Mouse (Mus musculus) stomach, embryonic 14.5 days (tissue): ENCODE measurements around the gene Dus3l. TPM values are rescaled to one million over a fixed set of nuclear protein-coding genes. Genes with fewer than 3 reads are reported as not detected.

ENCODE experiments used
- ATAC-seq: fragments of 200-750 bp; cut with Nextera tagmentation; 2 replicates; pipeline ENCODE4 v1.8.0; 2017; ENCODE audit warnings: low read depth, moderate TSS enrichment; ENCODE audit not compliant: insufficient number of reproducible peaks, insufficient read depth, low FRiP score
- H3K27ac ChIP-seq: fragments of 300-500 bp; sonication (generic); 2 replicates; pipeline ENCODE4 v1.5.1; 2014; ENCODE audit warnings: mild to moderate bottlenecking, low read length, moderate library complexity, mixed read lengths
- H3K27me3 ChIP-seq: fragments of 300-500 bp; sonication (generic); 2 replicates; pipeline ENCODE4 v1.6.1; 2014; ENCODE audit warnings: low read length, control low read depth, mixed read lengths; ENCODE audit not compliant: control insufficient read depth, insufficient read depth
- H3K36me3 ChIP-seq: fragments of 300-500 bp; sonication (generic); 2 replicates; pipeline ENCODE4 v1.6.1; 2014; ENCODE audit warnings: mild to moderate bottlenecking, control low read depth, low read length, moderate library complexity, mixed read lengths; ENCODE audit not compliant: control insufficient read depth, insufficient read depth
- H3K4me1 ChIP-seq: fragments of 300-500 bp; sonication (generic); 2 replicates; pipeline ENCODE4 v1.6.1; 2014; ENCODE audit warnings: low read length, control low read depth, mixed read lengths; ENCODE audit not compliant: control insufficient read depth, insufficient read depth
- H3K4me2 ChIP-seq: fragments of 300-500 bp; sonication (generic); replicated peaks from 2 replicates; pipeline ENCODE4 v1.6.1; 2014; ENCODE audit warnings: low read depth, low read length, control low read depth
- H3K4me3 ChIP-seq: fragments of 300-500 bp; sonication (generic); 2 replicates; pipeline ENCODE4 v1.5.1; 2014; ENCODE audit warnings: low read depth, low read length, control low read depth
- H3K9ac ChIP-seq: fragments of 300-500 bp; sonication (generic); replicated peaks from 2 replicates; pipeline ENCODE4 v1.6.1; 2014; ENCODE audit warnings: low read depth, mild to moderate bottlenecking, control low read depth, low read length, moderate library complexity, mixed read lengths
- H3K9me3 ChIP-seq: fragments of 300-500 bp; sonication (generic); 2 replicates; pipeline ENCODE4 v1.6.1; 2016; ENCODE audit warnings: low read depth, low read length, control low read depth; ENCODE audit not compliant: control insufficient read depth
- WGBS: fragments of 180-500 bp; shearing (Covaris S2); extraction: QIAGEN DNeasy Blood & Tissue Kit; methylation state at CpG from one replicate; pipeline ENCODE4 v1.1.7; 2014; 5-methylcytosine and 5-hydroxymethylcytosine counted together
- polyA plus RNA-seq: library from polyadenylated mRNA; unstranded; fragments of >200 nt; fragmentation: Nextera tagmentation; extraction: Ambion mirVana; gene quantifications from 2 replicates; pipeline ENCODE4 v1.2.1, GENCODE M21; 2014

Dus3l gene
- polyA plus RNA-seq, 1 experiment from 2014 or later, result 46.3 TPM

DNA sequence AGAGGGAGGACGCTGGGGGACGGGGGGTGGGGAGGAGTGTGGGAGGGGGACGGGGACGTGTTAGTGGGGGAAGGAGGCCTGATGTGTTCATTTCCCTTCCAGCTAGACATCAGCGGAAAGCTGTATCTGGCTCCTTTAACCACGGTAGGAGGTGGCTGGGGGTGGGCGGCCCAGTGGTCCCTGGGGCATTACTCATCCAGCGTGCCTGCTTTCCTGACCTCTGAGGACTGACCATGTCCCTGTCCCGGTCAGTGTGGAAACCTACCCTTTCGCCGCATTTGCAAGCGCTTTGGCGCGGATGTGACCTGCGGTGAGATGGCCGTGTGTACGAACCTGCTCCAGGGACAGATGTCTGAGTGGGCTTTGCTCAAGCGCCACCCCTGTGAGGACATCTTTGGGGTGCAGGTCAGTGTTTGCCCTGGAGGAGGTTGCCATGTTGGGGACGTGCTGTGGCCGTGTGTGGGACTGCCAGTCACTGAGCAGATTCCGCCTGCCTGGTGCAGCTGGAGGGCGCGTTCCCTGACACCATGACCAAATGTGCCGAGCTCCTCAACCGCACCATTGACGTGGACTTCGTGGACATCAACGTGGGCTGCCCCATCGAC is 3.1 kb downstream of the Dus3l start:
- ATAC-seq, result no peak
- no peaks in the 10 kb centered on the region for H3K9me3 ChIP-seq

DNA sequence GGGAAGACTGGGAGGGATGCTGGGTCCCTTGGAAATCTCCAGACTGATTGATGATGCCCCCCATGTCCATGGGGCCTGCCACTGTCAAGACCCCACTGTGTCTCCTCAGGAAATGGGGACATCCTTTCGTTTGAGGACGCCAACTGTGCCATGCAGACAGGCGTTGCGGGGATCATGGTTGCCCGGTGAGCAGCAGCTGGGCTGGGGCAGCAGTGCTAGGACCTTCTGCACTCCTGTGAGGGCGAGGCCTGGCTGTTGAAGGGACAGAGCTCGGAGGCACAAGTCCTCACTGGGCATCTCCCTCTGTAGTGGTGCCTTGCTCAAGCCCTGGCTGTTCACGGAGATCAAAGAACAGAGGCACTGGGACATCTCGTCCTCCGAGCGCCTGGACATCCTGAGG is 4.4 kb downstream of the Dus3l start:
- Histone ChIP-seq H3K4me1 (0 out of 2 replicates have a peak, but pooled peaks cover 6% of the 10 kb centered on the region), H3K9ac (no peak overlapping the region), H3K27me3 (no peaks in the 10 kb centered on the region), H3K27ac (no peak overlapping the region), H3K4me2 (no peak overlapping the region), H3K9me3 (no peaks in the 10 kb centered on the region), H3K36me3 (peaks cover 33% of the 10 kb centered on the region), H3K4me3 (no peak overlapping the region)
- WGBS, result 94% methylated on average over 11 of the region's 11 CpGs
- no peak for ATAC-seq

More for the DNA sequence above, 3.1 kb downstream of the Dus3l start:
- Histone ChIP-seq H3K27me3 (no peaks in the 10 kb centered on the region), H3K4me2 (no peak overlapping the region), H3K4me1 (peaks cover 8% of the 10 kb centered on the region; the same call in 1 of the 2 replicates), H3K4me3 (no peak overlapping the region), H3K36me3 (peaks cover 33% of the 10 kb centered on the region), H3K27ac (no peak overlapping the region), H3K9ac (no peak overlapping the region)
- 93% methylated on average over 29 of the region's 29 CpGs for WGBS

DNA sequence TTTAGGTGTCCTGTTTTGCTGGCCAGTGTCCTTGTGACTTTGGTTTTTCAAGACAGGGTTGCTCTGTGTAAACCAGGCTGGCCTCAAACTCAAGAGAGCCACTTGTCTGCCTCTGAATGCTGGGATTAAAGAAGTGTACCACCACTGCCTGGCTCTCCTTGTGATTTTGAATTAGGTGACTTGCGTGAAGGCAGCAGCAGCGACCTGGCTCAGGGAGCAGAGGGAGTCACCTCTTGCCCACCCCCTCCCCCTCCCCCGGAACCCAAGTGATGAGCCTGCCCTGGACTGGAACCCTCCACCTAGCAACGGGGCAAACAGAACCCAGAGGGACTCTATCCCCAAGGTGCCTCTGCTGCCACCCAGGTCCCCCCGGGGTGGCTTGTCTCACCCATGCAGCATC is 5.4 kb downstream of the Dus3l start, which contains the start of gene Prr22:
Gene Prr22, plus strand, starts transcription at position 301 of the 400 bp plus-strand sequence.
- Histone ChIP-seq H3K4me2 (no peak within 1 kb of the TSS), H3K9ac (no peak within 1 kb of the TSS), H3K9me3 (no peaks in the 10 kb centered on the region), H3K27me3 (no peaks in the 10 kb centered on the region), H3K27ac (no peak within 1 kb of the TSS), H3K4me1 (0 out of 2 replicates have a peak, but pooled peaks cover 6% of the 10 kb centered on the region), H3K36me3 (peaks cover 33% of the 10 kb centered on the region), H3K4me3 (no peak within 1 kb of the TSS)
- no peak for ATAC-seq
- WGBS, result 84% methylated on average over 5 of the region's 5 CpGs

DNA sequence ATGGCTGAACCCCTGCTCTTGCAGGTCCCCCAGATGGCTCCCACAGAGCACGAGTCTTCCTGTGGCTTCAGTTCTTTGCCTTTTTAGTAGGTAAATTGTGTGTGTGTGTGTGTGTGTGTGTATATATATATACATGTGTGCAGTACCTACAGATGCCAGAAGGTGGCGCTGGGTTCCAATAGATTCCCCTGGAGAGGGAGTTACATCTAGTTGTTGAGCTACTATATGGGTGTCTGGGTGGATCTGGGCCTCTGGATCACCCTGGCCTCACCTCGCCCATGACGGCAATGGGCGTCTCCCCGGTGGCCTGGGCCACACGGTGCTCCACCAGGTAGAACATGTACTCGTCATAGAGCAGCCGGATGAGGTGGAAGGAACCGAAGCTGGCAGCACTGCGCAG is 13.0 kb downstream of the Dus3l start:
- H3K36me3 ChIP-seq, result no peaks in the 10 kb centered on the region; the same call in 1 of the 2 replicates
- no peak overlapping the region for H3K4me3 ChIP-seq
- 90% methylated on average over 11 of the region's 11 CpGs for WGBS
- no peaks in the 10 kb centered on the region for H3K27me3 ChIP-seq
- no peak overlapping the region for H3K27ac ChIP-seq
- H3K9ac ChIP-seq, result no peak overlapping the region
- no peak overlapping the region for H3K4me2 ChIP-seq
- H3K9me3 ChIP-seq, result peaks cover 4% of the 10 kb centered on the region; the same call in 1 of the 2 replicates
- no peak for ATAC-seq
- H3K4me1 ChIP-seq, result no peaks in the 10 kb centered on the region; the same call in 1 of the 2 replicates

DNA sequence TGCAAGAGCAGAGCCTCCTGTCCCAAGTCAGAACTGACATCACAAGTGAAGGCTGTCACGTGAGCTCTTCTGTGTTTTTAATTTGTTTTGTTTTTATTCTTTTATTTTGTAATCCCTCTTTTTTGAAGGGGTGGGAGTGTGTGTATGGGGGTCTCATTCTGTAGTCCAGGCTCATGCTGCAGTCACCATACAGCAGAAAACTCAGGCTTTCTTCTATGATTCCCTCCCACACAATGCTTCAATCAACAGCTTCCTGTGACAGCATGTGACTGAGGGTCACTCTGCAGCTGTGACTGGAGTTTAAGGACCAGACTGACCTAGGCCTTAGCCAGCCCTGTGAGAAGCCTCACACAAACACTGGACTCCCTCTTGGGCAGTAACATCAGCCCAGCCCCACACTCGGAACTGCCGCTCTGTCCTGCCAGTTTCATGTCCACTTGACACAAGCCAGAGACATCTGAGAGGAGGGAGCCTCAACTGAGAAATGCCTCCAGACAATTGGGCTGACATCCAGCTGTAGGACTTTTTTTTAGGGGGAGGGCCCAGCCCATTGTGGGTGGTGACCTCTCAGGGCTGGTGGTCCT is 14.3 kb downstream of the Dus3l start:
- peak; percentile 62; the same call in 1 of the 2 replicates for ATAC-seq
- Histone ChIP-seq H3K9me3 (peaks cover 4% of the 10 kb centered on the region; the same call in 1 of the 2 replicates), H3K27ac (peak overlapping the region; percentile 23; the same call in 1 of the 2 replicates), H3K36me3 (no peaks in the 10 kb centered on the region; the same call in 1 of the 2 replicates), H3K9ac (no peak overlapping the region), H3K4me3 (no peak overlapping the region), H3K27me3 (no peaks in the 10 kb centered on the region), H3K4me1 (no peaks in the 10 kb centered on the region; the same call in 1 of the 2 replicates), H3K4me2 (no peak overlapping the region)
- WGBS, result 43% methylated on average over 3 of the region's 3 CpGs

DNA sequence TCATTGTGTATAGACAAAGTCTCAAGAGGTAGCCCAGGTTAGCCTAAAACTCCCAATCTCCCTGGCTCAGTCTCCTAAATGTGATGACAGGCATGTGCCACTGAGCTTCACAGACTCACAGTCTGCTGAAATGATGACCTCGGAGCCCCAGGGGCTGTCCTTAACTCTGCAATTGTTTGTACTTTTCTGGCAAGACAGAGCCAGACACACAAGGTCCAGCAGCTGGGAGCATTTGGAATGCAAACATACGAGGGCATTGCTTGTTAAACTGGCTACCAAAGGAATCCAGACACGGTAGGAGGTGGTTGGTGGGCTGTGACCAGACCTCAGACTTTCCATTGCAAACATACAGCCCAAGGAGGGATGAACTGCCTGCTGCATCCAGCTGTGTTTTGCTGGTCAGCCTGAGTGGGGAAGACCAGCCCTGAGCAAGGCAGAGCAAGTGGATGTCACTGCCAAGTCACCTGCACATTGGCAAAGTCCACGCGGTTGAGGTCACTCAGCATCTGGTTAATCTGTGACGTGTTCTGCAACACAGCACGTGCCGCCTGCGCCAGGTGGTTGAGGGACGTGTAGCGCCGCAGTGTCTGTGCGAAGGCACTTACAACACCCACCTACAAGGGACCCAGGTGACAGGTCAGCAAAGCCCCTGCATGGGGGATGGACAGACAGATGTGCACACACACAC is 15.9 kb downstream of the Dus3l start:
- no peak overlapping the region for H3K4me3 ChIP-seq
- peaks cover 4% of the 10 kb centered on the region; the same call in 1 of the 2 replicates for H3K9me3 ChIP-seq
- 64% methylated on average over 13 of the region's 13 CpGs for WGBS
- H3K27me3 ChIP-seq, result no peaks in the 10 kb centered on the region
- no peak overlapping the region for H3K4me2 ChIP-seq
- H3K36me3 ChIP-seq, result no peaks in the 10 kb centered on the region; the same call in 1 of the 2 replicates
- H3K4me1 ChIP-seq, result no peaks in the 10 kb centered on the region; the same call in 1 of the 2 replicates
- no peak overlapping the region for H3K27ac ChIP-seq
- ATAC-seq, result no peak
- H3K9ac ChIP-seq, result no peak overlapping the region

DNA sequence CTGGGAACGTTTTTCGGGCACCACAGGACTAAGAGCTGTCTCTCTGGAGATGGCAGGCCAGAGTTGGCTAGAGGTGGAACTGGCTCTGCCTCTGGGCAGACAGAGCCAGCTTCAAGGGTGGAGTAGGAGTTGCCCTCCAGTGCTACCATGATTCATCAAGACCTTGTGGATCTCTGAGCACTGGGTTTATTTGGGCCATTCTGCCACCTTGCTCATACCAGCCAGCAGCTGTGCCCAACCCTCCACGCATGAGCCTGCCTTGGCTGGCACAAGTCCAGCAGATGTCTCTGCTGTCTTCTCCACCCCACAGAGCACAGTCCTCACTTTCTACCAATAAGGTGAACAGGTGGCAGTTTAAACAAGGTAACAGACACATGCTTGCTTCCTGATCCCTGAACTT is 24.3 kb downstream of the Dus3l start:
- H3K4me2 ChIP-seq, result no peak overlapping the region
- no peak overlapping the region for H3K9ac ChIP-seq
- no peaks in the 10 kb centered on the region for H3K27me3 ChIP-seq
- no peak for ATAC-seq
- H3K4me1 ChIP-seq, result no peaks in the 10 kb centered on the region
- H3K36me3 ChIP-seq, result no peaks in the 10 kb centered on the region
- no peak overlapping the region for H3K4me3 ChIP-seq
- H3K27ac ChIP-seq, result no peak overlapping the region
- H3K9me3 ChIP-seq, result no peaks in the 10 kb centered on the region
- WGBS, result 60% methylated on average over 3 of the region's 3 CpGs

DNA sequence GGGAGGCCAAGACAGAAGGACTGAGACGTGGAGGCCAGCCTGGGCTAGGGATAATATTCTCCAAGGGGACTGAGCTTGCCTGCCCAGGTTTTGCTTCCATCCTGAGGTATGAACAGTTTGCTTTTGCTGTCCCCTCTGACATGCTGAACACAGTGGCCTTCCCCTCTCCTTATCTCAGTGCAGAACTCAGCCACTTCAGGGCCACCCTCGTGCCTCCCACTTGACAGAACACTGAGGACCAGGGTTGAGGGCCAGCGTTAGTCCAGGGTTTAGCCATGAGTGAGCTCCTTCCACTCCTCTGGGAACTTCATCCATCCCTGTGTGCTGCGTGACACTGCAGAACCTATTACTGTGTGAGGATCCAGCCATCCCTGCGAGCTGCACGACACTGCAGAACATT is 24.7 kb downstream of the Dus3l start:
- Histone ChIP-seq H3K27ac (no peak overlapping the region), H3K9ac (no peak overlapping the region)
- no peak for ATAC-seq

More for the DNA sequence above, 24.7 kb downstream of the Dus3l start:
- 86% methylated on average over 6 of the region's 6 CpGs for WGBS
- Histone ChIP-seq H3K4me3 (no peak overlapping the region), H3K9me3 (no peaks in the 10 kb centered on the region), H3K36me3 (no peaks in the 10 kb centered on the region), H3K27me3 (no peaks in the 10 kb centered on the region), H3K4me2 (no peak overlapping the region), H3K4me1 (no peaks in the 10 kb centered on the region)
